Mouse (Mus musculus) telencephalon, adult 2 months (tissue): ENCODE data around the gene Rack1.
"Not testable (repeated sequence)": the region's sequence is repeated elsewhere in the genome, so short reads cannot be mapped to it uniquely, and the experiment has no call there.

Source experiments
- DNase-seq: peaks from one replicate; pipeline ENCODE4 v3.0.0-alpha.2; 2011; ENCODE audit warnings: low read depth, low spot score

The Rack1 gene

DNA sequence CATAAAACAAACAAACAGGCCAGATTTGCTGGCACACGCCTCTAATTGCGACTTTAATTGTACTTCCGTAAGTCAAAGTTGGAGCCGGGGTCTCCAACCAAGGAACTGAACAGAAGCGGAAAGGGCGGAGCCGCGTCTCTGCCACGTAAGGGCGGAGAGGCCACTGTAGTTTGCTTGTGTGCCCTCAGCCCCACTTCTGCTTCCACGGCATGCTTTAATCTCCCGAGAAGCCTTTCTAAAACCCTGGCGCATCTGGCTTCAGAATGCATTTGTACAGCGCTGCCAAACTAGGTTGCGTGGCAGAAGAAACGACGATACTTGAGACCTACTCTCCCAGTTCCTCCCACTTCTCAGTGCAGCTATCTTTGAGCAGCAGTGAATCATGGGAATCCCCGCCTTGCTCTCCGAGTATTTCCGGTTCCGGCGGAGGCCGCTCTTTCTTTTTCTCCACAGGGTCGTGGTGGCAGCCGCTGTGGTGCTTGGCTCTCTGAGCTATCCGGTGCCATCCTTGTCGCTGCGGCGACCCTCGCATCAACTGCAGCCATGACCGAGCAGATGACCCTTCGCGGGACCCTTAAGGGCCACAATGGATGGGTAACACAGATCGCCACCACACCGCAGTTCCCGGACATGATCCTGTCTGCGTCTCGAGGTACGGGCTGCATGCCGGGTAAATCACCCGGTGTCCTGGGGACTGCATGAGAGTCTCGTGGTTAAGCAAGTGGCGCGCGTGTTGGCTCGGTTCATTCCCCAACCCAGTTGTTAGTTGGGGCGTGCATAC, at the start of gene Rack1:
TSS of gene Rack1 (plus strand) at position 412 of the 781 bp plus-strand sequence.
- peak; percentile 98 for DNase-seq

DNA sequence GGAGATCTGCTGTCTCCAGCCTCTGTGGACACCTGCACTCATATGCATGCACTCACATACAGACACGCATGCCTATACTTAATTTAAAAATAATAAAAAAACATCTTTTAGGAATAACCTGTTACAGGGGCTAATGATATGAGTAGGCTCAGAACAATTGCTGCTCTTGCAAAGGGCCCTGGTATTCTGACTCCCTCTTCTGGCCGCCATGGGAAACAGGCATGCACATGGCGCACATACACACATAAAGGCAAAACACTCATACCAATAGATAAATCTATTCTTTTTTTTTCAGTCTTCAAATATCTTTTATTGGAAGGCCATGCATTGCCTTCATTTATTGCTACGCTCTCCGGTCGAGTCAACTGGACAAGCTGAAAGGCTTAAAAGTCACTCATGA, 49.7 kb upstream of the Rack1 start:
- no peak for DNase-seq

DNA sequence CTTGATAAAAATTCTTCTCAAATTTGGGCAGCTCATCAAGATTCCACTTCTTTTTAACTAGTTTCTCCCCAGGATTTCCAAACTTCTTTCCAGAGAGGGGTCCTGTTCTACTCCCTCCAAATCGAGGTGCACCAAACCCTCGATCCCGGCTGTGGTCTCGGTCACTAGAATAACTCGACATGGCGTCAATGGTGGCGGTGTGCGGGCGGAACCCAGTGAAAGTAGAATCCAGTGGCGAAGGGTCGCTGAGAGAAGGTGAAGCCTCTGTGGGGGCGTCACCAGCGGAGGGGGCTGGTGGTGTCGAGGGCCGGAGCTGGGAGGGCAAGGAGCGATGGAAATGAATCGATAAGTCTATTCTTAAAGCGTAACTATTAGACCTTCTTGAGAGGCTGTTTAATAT, 46.6 kb upstream of the Rack1 start:
- DNase-seq, result not testable (repeated sequence)

DNA sequence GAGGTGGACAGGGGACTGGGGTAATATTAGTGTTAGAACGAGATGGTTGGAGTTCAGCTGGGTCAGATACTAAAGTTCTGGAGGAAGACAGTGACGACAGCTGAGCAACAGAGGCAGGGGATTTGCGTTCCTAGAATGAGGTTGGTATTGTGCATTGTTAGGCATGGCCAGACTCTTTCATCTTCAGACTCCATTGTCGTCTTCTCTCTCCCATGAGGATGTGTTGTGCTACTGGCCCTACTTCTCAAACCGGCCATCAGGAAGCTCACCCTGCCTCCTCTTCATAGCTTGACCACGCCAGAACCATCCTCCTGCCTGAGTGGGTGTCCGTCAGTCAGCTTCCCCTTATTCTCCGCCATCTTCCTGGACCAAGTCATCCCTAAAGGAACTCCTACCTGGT, 41.1 kb upstream of the Rack1 start:
- no peak for DNase-seq

DNA sequence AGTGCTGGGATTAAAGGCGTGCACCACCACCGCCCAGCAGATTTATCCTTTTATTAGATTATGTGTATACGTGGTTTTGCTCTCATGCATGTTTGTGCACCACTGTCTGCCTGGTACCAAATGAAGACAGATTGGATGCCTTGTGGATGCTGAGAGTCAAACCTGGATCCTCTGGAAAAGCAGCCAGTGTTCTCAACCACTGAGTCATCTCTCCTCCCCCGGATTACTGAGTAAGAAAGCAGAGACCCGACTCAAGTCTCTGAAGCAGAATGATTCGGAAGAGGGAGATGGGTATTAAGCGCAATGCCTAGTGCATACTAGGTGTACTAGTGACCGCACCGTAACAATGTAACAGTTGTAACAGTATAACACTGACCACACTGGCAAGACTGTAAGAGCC, 36.0 kb upstream of the Rack1 start:
- DNase-seq, result no peak

DNA sequence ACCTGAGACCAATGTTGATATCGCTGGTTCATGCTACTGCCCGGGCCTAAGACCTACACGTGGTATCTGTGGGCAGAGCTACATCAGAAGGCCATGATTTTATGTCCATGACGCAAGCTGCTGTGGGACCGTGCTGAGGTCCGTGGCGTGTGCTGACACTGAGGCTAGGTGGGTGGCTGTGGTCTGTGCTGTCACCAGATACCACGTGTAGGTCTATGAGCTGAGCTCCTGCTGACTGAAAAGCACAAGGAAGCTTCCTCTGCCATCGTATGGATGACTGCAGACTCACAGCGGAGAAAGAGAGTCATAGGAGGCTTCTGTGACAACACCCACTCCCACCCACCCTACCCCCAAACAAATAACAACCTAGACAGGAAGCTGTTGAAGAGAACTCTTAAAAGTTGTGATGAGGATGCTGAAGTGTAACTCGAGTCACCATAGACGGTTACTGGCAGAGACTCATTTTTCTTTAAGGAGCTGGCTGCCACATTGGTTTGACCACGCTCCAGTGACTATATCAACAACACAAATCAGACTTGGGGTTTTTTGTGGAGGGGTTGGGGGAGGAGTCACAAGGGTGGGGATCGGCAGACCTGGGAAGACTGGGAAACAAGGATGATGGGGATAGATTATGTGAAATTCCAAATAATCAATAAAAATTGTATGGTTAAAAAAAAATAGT, 32.8 kb upstream of the Rack1 start:
- DNase-seq, result no peak

DNA sequence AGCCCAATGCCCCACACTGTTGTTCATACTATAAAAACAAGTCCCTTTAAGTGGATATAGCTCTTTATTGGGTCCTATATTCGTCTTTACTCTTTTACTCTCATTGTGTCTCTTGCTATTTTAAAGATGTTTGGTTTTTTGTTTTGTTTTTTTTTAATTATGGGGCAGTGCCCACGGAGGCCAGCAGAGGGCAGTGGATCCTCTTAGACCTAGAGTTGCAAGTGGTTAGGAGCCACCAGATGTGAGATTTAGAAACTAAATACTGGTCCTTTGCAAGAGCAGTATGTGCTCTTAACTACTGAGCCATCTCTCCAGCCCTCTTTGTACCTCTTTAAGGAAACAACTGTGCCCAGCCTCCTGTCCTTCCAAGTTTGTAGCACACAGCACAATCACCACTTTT, 28.4 kb upstream of the Rack1 start:
- no peak for DNase-seq

DNA sequence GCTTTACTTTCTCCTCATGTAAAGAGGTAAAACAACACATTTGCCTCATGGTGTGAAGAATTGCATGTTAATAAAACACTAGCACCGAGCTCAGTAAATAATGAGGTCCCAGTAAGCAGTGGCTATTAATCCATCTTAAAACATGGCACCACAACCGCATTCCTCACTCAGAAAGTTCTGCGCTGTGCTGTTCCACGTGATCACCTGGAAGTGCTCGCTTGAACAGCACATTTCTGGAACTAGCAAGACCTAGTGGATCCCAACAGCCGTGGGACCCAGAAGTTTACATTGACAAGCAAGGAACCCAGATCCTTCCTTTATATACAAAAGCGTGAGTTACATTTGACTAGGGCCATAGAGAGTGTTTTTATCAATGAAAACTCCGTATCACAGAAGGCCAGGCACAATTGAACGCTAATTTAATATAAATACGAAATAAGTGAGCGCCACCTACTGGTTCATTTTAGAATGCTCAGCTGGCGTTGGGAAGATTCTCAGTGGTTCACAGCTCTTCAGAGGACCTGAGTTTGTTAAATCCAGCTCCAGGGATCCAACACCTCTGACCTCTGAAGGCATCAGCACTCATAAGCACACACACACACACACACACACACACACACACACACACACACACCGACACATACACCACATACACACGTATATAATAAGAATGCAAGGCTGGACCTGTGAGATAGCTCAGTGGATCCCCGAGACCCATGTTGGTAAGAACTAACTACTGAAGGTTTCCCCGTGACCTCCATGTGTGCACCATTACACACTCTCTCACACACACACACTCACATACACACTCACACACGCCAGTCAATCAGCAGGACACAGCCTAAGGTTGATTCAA, 25.5 kb upstream of the Rack1 start:
- peak; percentile 40 for DNase-seq

DNA sequence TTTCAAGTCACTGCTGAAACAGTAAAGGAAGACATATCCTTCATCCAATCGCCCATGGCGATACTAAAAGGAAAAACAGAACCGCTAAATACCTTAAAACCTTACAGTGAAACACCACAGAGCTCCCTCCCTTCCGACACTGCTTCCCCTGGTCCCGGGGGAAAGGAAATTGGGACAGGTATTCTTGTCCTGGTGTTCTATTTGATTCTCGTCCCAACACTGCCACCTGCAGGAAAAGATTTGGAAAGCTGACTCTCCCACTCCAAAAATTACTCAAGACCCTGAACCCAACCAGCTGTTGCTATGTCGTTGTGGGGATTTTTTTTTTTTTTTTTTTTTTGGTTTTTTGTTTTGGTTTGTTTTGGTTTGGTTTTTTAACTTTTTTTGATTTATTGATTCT, 24.6 kb upstream of the Rack1 start:
- no peak for DNase-seq

DNA sequence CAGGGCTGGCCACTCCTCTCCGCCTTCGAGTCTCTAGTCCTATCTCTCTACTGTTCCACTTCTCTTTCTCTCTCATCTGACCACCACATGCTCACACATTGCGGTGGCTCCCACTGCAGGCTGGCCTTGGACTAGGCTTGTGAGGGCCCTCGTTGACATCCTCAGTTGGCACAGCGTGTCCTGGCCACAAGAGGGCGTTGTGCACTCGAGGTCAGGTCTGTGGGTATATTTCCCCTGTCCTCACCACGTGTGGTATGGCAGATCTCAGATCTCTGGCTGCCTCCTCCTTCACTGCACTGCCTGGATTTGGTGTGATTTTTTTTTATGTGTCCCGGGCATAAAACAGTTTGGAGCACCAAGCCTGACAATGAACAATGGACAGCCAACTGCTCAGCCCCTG, 23.5 kb upstream of the Rack1 start:
- DNase-seq, result no peak

DNA sequence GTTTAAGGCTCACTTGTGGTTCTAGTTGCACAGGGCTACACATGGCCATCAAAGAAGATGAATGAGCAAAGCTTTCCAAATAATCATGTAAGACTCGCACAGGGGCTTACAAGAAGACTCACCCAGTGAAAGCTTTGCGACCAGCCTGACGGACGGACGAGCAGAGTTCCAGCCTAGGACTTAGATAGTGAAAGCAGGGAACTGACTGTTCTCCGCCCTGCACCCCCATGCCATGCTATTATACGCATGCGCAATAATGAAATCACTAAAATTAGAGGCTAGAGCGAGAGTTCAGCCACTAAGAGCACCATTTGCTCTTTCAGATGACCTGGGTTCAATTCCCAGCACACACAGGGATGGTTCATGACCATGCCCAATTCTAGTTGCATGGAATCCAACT, 22.8 kb upstream of the Rack1 start:
- no peak for DNase-seq

DNA sequence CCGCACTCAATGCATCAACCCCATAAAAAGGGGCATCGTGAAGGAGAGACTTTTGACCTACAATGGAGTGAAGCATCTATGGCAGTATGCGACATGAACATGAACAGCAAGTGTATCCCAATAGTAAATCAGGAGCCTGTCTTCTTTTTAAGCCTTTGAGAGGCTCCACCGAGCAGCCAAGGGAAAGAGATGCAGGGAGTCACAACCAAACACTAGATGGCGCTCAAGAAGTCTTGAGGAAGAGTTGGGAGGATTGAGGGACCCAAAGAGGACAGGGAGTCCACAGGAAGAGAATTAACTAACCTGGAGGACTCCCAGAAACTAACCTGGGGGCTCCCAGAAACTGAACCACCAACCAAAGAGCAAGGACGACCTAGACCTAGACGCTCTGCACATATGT, 20.7 kb upstream of the Rack1 start:
- no peak for DNase-seq

DNA sequence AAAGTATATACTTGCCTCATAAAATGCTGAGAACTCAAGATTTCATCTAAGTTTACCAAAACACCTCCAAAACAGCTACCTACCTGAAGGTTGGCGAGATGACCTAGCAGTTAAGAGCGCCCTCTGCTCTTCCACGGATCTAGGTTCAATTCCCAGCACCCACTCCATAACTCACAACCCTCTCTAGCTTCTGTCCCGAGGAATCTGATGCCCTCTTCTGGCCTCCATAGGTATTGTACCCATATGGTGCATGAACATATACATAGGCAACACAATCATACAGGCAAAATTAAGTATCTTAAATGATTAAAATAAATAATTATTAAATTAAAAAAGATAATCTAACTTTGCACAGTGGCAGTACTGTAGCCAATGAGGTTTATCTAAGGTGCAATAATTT, 17.9 kb upstream of the Rack1 start:
- DNase-seq, result no peak

DNA sequence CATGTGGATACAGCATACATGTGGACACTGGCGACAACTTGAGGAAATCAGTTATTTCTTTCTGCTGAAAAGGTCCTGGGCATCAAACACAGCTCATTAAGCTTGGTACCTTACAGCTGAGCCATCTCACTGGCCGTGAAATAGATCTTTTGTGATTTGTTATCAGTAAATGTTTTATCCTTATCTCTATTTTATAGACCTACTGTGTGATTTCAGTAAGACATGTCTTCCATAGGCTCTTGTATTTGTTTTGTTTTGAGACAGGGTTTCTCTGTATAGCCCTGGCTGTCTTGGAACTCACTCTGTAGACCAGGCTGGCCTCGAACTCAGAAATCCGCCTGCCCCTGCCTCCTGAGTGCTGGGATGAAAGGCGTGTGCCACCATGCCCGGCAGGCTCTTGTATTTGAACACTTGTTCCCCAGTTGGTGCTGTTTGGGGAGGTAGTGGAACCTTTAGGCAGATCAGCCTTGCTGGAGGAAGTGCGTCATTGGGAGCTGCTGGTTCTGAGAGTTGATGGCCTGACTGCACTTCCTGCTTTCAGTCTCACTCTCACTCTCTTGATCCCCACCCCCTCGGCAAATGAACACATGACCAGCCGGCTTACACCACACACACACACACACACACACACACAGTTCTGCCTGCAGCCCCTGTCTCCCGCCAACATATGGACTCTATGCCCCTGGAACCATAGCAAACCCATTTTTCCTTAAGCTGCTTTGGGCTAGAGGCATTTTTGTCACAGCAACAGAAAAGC, 12.5 kb upstream of the Rack1 start:
- DNase-seq, result no peak

DNA sequence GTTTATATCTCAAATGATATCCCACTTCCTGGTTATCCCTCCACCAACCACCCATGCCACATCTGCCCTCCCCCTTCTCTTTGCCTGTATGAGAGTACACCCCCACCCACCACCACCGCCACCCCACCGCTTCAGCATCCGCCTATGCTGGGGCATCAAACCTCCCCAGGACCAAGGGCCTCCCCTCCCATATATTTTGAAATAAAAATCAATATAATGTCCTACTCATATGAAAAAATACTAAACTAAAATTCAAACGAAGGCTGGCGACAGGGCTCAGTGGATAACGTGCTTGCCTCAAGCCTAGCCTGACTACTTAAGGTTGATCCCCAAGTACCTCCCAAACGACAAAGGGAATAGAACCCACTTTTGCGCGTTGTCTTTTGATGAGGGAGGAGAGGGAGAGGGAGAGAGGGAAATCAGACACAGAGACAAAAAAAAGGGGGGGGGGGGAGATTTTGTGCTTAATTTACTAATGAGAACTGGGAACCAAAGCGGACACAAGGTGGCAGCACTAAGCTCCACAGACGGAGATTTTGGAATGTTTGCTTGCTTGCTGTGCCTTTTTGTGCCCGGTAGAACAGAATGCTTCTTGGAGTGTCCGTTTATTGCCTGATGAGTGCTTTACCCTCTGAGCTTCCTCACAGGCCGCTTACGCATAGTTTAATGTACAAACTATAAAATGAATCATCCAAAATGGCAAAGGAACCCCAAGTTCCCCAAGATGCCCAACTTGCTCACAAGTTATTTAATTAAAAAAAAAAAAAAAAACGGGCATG, 11.6 kb upstream of the Rack1 start:
- no peak for DNase-seq

DNA sequence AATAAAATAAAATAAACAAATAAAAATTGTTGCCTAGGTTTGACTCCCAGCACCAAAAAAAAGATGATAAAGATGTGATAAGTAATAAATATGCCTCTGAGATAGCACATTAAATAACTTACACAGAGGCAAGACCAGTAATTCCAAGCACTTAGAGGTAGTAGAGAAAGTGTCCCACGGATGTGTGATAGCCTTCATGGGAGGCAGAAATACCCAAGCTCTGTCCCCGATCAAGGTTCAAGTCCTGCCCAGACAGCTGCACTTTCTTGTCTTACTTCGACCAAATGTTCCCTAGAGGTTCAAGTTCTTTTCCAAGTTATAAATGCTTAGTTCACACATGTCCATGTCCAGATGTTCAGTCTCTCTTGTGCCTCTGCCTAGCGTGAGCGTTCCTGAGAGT, 10.9 kb upstream of the Rack1 start:
- DNase-seq, result no peak

DNA sequence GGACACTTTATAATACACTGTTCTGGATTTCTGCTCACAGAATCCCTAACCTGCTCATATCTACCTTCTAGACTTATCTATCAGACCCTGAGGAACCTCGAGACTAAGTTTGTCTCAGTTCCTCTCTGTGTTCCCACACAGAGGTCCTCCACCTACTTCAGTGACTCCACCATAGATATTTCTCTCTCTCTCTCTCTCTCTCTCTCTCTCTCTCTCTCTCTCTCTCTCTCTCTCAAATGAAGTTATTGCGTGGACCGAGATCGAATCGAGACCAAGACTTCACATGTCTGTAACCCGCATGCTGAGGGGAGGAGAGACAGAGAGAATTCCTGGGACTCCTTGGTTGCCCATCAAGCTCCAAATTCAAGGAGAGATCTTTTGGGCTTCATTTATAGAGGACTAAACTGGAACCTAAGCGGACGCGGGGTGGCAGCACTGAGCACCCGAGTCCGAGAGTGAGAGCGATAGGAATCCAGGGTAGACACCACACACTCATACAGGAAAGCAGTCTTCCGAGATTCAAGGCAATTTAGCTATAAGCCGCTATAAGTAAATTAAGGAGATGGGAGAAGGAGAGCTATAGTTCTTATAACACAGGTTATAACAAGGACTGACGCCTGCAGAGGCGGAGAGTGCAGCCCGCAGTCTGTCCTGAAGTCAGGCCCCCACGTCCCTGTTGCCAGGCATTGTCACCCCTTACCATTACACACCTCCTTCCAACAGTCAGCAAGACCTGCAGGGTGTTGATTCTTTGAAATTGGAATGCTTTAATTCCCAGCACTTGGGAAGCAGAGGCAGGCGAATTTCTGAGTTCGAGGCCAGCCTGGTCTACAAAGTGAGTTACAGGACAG, 9.9 kb upstream of the Rack1 start:
- DNase-seq, result no peak

DNA sequence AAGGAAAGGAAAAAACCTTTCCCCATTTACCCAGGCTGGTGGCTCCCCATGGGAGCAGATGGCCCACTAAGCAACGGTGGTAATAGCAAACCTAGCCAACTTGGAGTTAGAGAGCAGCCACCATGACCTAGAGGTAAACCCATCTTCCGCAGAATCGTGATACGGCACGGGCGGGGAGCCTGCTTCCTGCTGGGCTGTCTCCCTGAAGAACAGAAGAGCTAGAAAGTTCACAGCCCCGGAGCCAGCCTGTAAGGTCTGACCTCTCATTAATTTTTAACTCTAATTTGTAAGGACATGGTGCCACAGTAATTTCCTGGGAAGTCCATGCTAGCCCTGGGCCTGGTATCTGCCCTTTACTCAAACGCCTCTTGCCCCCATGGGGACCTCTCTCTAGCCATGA, 9.2 kb upstream of the Rack1 start:
- no peak for DNase-seq

DNA sequence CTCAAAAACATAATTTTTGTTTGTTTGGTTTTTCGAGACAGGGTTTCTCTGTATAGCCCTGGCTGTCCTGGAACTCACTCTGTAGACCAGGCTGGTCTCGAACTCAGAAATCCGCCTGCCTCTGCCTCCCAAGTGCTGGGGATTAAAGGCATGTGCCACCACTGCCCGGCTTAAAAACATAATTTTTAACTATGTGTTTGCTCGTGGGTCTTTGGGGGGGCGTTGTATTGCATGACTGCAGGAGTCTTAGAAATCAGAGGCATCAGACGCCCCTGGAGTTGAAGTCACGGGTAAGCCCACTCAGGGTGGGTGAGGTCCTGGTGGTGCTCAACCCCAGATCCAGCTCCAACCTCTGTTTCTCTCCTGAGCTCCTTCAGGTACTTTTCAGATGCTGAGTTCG, 8.2 kb upstream of the Rack1 start:
- DNase-seq, result not testable (repeated sequence)

DNA sequence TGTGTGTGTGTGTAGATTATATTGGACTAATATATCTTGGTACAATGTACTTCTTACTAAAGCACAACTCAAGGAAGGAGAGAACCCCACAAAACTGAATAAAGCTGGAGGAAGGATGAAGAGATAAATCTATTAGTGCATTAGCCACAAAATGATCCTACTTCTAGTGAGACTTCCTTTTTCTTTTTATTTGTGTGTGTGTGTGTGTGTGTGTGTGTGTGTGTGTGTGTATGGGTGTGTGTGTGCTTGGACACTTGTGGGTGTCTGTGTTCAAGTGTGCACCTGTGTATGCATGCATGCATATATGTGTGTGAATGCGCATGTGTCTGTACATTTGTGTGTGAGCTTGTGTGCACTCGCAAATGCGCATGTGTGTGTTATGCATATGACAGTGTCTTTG, 6.9 kb upstream of the Rack1 start:
- DNase-seq, result no peak
